Mouse (Mus musculus): ENCODE results near the gene Smg9.

Smg9 gene

GRCm38 (mm10) chr7:24399256-24400081 is at the start of gene Smg9:
Gene Smg9 (plus strand): TSS chr7:24399619.
- DNase-seq (ENCODE audit: low spot score in 2 of 2) = peak; percentile 92 to 98

- DNase-seq (ENCODE audit: low spot score in 2 of 2) = no peak
These were observed 43.8 kb upstream of the Smg9 start for GRCm38 (mm10) chr7:24355646-24356045.

GRCm38 (mm10) chr7:24356081-24356480 is 43.3 kb upstream of the Smg9 start:
- DNase-seq (ENCODE audit: low spot score in 2 of 2) = no peak

GRCm38 (mm10) chr7:24357899-24358298 is 41.5 kb upstream of the Smg9 start:
- DNase-seq (ENCODE audit: low spot score in 2 of 2) = no peak

- DNase-seq (ENCODE audit: low spot score in 2 of 2) = no peak
These were observed 40.1 kb upstream of the Smg9 start for GRCm38 (mm10) chr7:24359269-24359668.

GRCm38 (mm10) chr7:24361001-24361400 is 38.4 kb upstream of the Smg9 start:
- DNase-seq (ENCODE audit: low spot score in 2 of 2) = no peak

GRCm38 (mm10) chr7:24363228-24363627 is 36.2 kb upstream of the Smg9 start:
- no peak for DNase-seq (ENCODE audit: low spot score in 2 of 2)

- DNase-seq (ENCODE audit: low spot score in 2 of 2) = peak; percentile 79 to 84
These were observed 34.6 kb upstream of the Smg9 start for GRCm38 (mm10) chr7:24364827-24365226.

GRCm38 (mm10) chr7:24365258-24366014 is 34.0 kb upstream of the Smg9 start:
- DNase-seq (ENCODE audit: low spot score in 2 of 2) = no peak

- no peak for DNase-seq (ENCODE audit: low spot score in 2 of 2)
These were observed 32.4 kb upstream of the Smg9 start for GRCm38 (mm10) chr7:24366716-24367632.

- DNase-seq (ENCODE audit: low spot score in 2 of 2) = no peak
These were observed 31.2 kb upstream of the Smg9 start for GRCm38 (mm10) chr7:24368226-24368625.

- DNase-seq (ENCODE audit: low spot score in 2 of 2) = no peak
These were observed 30.5 kb upstream of the Smg9 start for GRCm38 (mm10) chr7:24368946-24369345.

- DNase-seq (ENCODE audit: low spot score in 2 of 2) = no peak
These were observed 29.5 kb upstream of the Smg9 start, which contains the start of gene Kcnn4 for GRCm38 (mm10) chr7:24369731-24370541. Gene Kcnn4 (plus strand): TSS chr7:24370263.

- DNase-seq (ENCODE audit: low spot score in 2 of 2) = no peak
These were observed 28.2 kb upstream of the Smg9 start for GRCm38 (mm10) chr7:24371012-24371808.

GRCm38 (mm10) chr7:24371809-24372145 is 27.6 kb upstream of the Smg9 start:
- DNase-seq (ENCODE audit: low spot score in 2 of 2) = no peak

GRCm38 (mm10) chr7:24372300-24372699 is 27.1 kb upstream of the Smg9 start:
- peak in 1 of 2 experiments; percentile 67 for DNase-seq (ENCODE audit: low spot score in 2 of 2)

- DNase-seq (ENCODE audit: low spot score in 2 of 2) = no peak
These were observed 26.6 kb upstream of the Smg9 start for GRCm38 (mm10) chr7:24372786-24373185.

GRCm38 (mm10) chr7:24373538-24374379 is 25.7 kb upstream of the Smg9 start:
- DNase-seq (ENCODE audit: low spot score in 2 of 2) = no peak

- no peak for DNase-seq (ENCODE audit: low spot score in 2 of 2)
These were observed 23.0 kb upstream of the Smg9 start for GRCm38 (mm10) chr7:24376456-24376855.
